Mouse (Mus musculus): Measurements from ENCODE around the gene Ykt6.

DNA sequence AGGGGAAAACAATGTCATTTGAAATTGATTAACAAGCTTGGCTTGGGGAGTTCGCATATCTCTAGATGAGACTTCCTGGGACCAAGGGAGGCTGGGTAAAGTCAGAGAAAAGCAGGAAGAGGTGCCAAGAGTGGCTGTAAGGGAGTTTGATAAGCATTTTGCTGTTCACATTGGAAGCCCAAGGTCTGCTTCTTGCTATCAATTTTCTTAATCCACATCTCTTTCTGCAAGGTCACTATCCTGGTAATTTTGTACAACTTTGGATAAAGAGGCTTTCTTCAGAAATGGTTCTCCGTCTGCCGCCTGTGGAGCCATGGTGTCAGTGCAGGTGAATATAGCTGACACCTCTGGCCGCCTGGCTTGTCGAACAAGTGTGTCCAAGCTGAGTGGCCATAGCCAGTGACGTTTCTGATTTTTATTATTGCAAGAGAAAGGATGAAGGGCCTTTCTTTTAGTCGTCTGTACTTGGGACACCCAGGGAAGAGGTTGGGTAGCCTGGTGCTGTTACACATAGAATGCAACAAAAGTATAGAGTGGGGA is 458 bp upstream of the Ykt6 start:
- TF ChIP-seq CTCF (IDR thresholded peaks at IDR 0.05; ENCODE audit: low read depth, low read length) (no peak), GATA1 (IDR thresholded peaks at IDR 0.05; ENCODE audit: borderline replicate concordance, low read length) (no peak), TAL1 (conservative IDR thresholded peaks at IDR 0.05; ENCODE audit: low read depth, low read length) (no peak), POLR2AphosphoS5 (IDR thresholded peaks at IDR 0.05; ENCODE audit: insufficient replicate concordance, low read depth, low read length) (no peak), GATA2 (IDR thresholded peaks at IDR 0.05; ENCODE audit: borderline replicate concordance, low read depth, low read length) (no peak)

All from G1E (cell line).